Mouse (Mus musculus) gastrocnemius, postnatal 25 days (tissue): ENCODE measurements at regions not wholly inside any gene's neighbourhood (a gene's known extent, or its start where the extent isn't known, plus 50 kb on each side); places are given as distances from the start of the nearest gene placed in this dataset.

Source experiments
- DNase-seq: peaks from one replicate; pipeline ENCODE4 v3.0.0; 2022

GRCm38 (mm10) chrY:43772246-43772645, 492.0 kb downstream of the Gm21739 start:
- DNase-seq: peak; percentile 0
